Mouse (Mus musculus) heart, postnatal 0 days (tissue): ENCODE data around the gene Rtp3. TPM values are rescaled to one million over a fixed set of nuclear protein-coding genes. Genes with fewer than 3 reads are reported as not detected.

Experiments
- ATAC-seq: fragments of 200-750 bp; cut with Nextera tagmentation; 2 replicates; pipeline ENCODE4 v1.8.0; 2017; ENCODE audit warnings: low read depth, moderate number of reproducible peaks, moderate library complexity; ENCODE audit not compliant: insufficient read depth
- DNase-seq: peaks from one replicate; pipeline ENCODE4 v3.0.0-alpha.2; 2016; ENCODE audit warnings: low spot score
- H3K27ac ChIP-seq: fragments of 300-500 bp; sonication (generic); 2 replicates; pipeline ENCODE4 v1.5.1; 2014; ENCODE audit warnings: low read depth, mild to moderate bottlenecking
- H3K27me3 ChIP-seq: fragments of 300-500 bp; sonication (generic); 2 replicates; pipeline ENCODE4 v1.6.1; 2014; ENCODE audit warnings: low read length, mixed read lengths; ENCODE audit not compliant: control insufficient read depth, insufficient read depth
- H3K36me3 ChIP-seq: fragments of 300-500 bp; sonication (generic); replicated peaks from 2 replicates; pipeline ENCODE4 v1.6.1; 2014; ENCODE audit warnings: low read length, mixed read lengths; ENCODE audit not compliant: control insufficient read depth, insufficient read depth
- H3K4me1 ChIP-seq: fragments of 300-500 bp; sonication (generic); 2 replicates; pipeline ENCODE4 v1.6.1; 2014; ENCODE audit warnings: antibody characterized with exemption; ENCODE audit not compliant: control insufficient read depth, insufficient read depth
- H3K4me2 ChIP-seq: fragments of 300-500 bp; sonication (generic); 2 replicates; pipeline ENCODE4 v1.6.1; 2014; ENCODE audit warnings: low read depth, mild to moderate bottlenecking, low read length, moderate library complexity
- H3K4me3 ChIP-seq: fragments of 300-500 bp; sonication (generic); 2 replicates; pipeline ENCODE4 v1.5.1; 2014; ENCODE audit warnings: low read depth, low read length
- H3K9ac ChIP-seq: fragments of 300-500 bp; sonication (generic); replicated peaks from 2 replicates; pipeline ENCODE4 v1.6.1; 2014; ENCODE audit warnings: low read depth, low read length, mixed read lengths
- H3K9me3 ChIP-seq: fragments of 300-500 bp; sonication (generic); replicated peaks from 2 replicates; pipeline ENCODE4 v1.6.1; 2016; ENCODE audit warnings: low read length; ENCODE audit not compliant: control insufficient read depth
- CTCF ChIP-seq: IDR thresholded peaks from 2 replicates; pipeline ENCODE4 v1.5.1; 2016; ENCODE audit warnings: antibody characterized with exemption, control low read depth, low read depth
- EP300 ChIP-seq: IDR thresholded peaks from 2 replicates; pipeline ENCODE4 v1.6.1; 2016; ENCODE audit warnings: antibody characterized with exemption, low read depth
- WGBS: fragments of 180-500 bp; shearing (Covaris S2); extraction: QIAGEN DNeasy Blood & Tissue Kit; methylation state at CpG from one replicate; pipeline ENCODE4 v1.1.7; 2014; 5-methylcytosine and 5-hydroxymethylcytosine counted together
- polyA plus RNA-seq: library from polyadenylated mRNA; unstranded; fragments of >200 nt; fragmentation: Nextera tagmentation; extraction: Ambion mirVana; gene quantifications from 2 replicates; pipeline ENCODE4 v1.2.1, GENCODE M21; 2015
- total RNA-seq: library from RNA; depleted of rRNA; stranded (reverse); fragments of >200 nt; gene quantifications from 2 replicates; pipeline ENCODE4 v1.2.3, GENCODE M21; 2014; ENCODE audit warnings: low replicate concordance

Gene Rtp3
- total and polyA plus RNA-seq, 2 experiments from 2014 or later: 0.26 to 1.4 TPM

GRCm38 (mm10) chr9:110961386-110961785 is 29.0 kb downstream of the Rtp3 start:
- Histone ChIP-seq H3K9ac (no peak overlapping the region), H3K4me2 (no peak overlapping the region), H3K27me3 (no peaks in the 10 kb centered on the region), H3K4me3 (no peak overlapping the region), H3K9me3 (no peaks in the 10 kb centered on the region), H3K4me1 (peaks cover 11% of the 10 kb centered on the region; the same call in 1 of the 2 replicates), H3K36me3 (peaks cover 12% of the 10 kb centered on the region), H3K27ac (no peak overlapping the region)
- ATAC-seq (no peak), DNase-seq (no peak)
- WGBS: 96% methylated on average over 8 of the region's 8 CpGs
- TF ChIP-seq EP300 (no peak), CTCF (no peak)

GRCm38 (mm10) chr9:110960230-110961149 is 29.9 kb downstream of the Rtp3 start:
- H3K36me3 ChIP-seq: peaks cover 12% of the 10 kb centered on the region
- H3K4me1 ChIP-seq: peaks cover 17% of the 10 kb centered on the region
- no peak for ATAC-seq
- H3K9ac ChIP-seq: no peak overlapping the region
- TF ChIP-seq EP300: no peak
- H3K27ac ChIP-seq: no peak overlapping the region
- 80% methylated on average over 13 of the region's 13 CpGs for WGBS
- DNase-seq: no peak
- no peak overlapping the region for H3K4me3 ChIP-seq
- H3K27me3 ChIP-seq: no peaks in the 10 kb centered on the region
- H3K9me3 ChIP-seq: no peaks in the 10 kb centered on the region
- no peak overlapping the region for H3K4me2 ChIP-seq

- H3K9me3 ChIP-seq: no peaks in the 10 kb centered on the region
- H3K27me3 ChIP-seq: no peaks in the 10 kb centered on the region
- H3K4me3 ChIP-seq: no peak overlapping the region
- 65% methylated on average over 5 of the region's 5 CpGs for WGBS
- H3K9ac ChIP-seq: no peak overlapping the region
- H3K4me1 ChIP-seq: peaks cover 17% of the 10 kb centered on the region
- no peak overlapping the region for H3K4me2 ChIP-seq
- ATAC-seq (no peak), DNase-seq (no peak)
- TF ChIP-seq EP300 (no peak), CTCF (no peak)
- no peak overlapping the region for H3K27ac ChIP-seq
- peaks cover 9% of the 10 kb centered on the region for H3K36me3 ChIP-seq
Observed at GRCm38 (mm10) chr9:110959669-110960068, 30.7 kb downstream of the Rtp3 start.

GRCm38 (mm10) chr9:110955962-110956361 is 34.4 kb downstream of the Rtp3 start:
- Histone ChIP-seq H3K4me2 (no peak overlapping the region), H3K36me3 (peaks cover 4% of the 10 kb centered on the region), H3K27me3 (no peaks in the 10 kb centered on the region), H3K27ac (peak overlapping the region; percentile 86), H3K4me3 (no peak overlapping the region), H3K9ac (no peak overlapping the region), H3K9me3 (no peaks in the 10 kb centered on the region), H3K4me1 (peaks cover 11% of the 10 kb centered on the region)
- no peak for TF ChIP-seq CTCF
- peak; percentile 77 for TF ChIP-seq EP300
- peak; percentile 29 for DNase-seq
- ATAC-seq: peak; percentile 39
- 66% methylated on average over 6 of the region's 6 CpGs for WGBS

GRCm38 (mm10) chr9:110954681-110955445 is 35.5 kb downstream of the Rtp3 start:
- H3K4me3 ChIP-seq: peak overlapping the region; percentile 53
- peak overlapping the region; percentile 86 for H3K27ac ChIP-seq
- no peak for TF ChIP-seq EP300
- no peak for TF ChIP-seq CTCF
- H3K9ac ChIP-seq: no peak overlapping the region
- no peaks in the 10 kb centered on the region for H3K27me3 ChIP-seq
- H3K36me3 ChIP-seq: peaks cover 4% of the 10 kb centered on the region
- no peaks in the 10 kb centered on the region for H3K9me3 ChIP-seq
- H3K4me2 ChIP-seq: peak overlapping the region; percentile 91
- H3K4me1 ChIP-seq: peaks cover 11% of the 10 kb centered on the region
- no peak for ATAC-seq
- WGBS: 37% methylated on average over 2 of the region's 2 CpGs
- no peak for DNase-seq
